Mouse (Mus musculus) heart, embryonic 16.5 days (tissue): ENCODE measurements around the gene Sumf2. TPM values are rescaled to one million over a fixed set of nuclear protein-coding genes. Genes with fewer than 3 reads are reported as not detected.
A peak's percentile ranks its signal among the peaks of the same experiment; 100 is the strongest.
"Not testable (repeated sequence)": the region's sequence is repeated elsewhere in the genome, so short reads cannot be mapped to it uniquely, and the experiment has no call there.

Experiments
- ATAC-seq: fragments of 200-750 bp; cut with Nextera tagmentation; replicated peaks from 2 replicates; pipeline ENCODE4 v1.8.0; 2017; ENCODE audit warnings: moderate number of reproducible peaks; ENCODE audit not compliant: insufficient read depth, low FRiP score; ENCODE audit errors: extremely low read depth
- H3K27ac ChIP-seq: fragments of 300-500 bp; sonication (generic); 2 replicates; pipeline ENCODE4 v1.5.1; 2014; ENCODE audit warnings: mild to moderate bottlenecking, low read length, control low read depth, moderate library complexity
- H3K27me3 ChIP-seq: fragments of 300-500 bp; sonication (generic); 2 replicates; pipeline ENCODE4 v1.6.1; 2014; ENCODE audit warnings: low read length, mixed read lengths; ENCODE audit not compliant: control insufficient read depth, insufficient read depth
- H3K36me3 ChIP-seq: fragments of 300-500 bp; sonication (generic); 2 replicates; pipeline ENCODE4 v1.6.1; 2014; ENCODE audit not compliant: control insufficient read depth, insufficient read depth
- H3K4me1 ChIP-seq: fragments of 300-500 bp; sonication (generic); 2 replicates; pipeline ENCODE4 v1.6.1; 2014; ENCODE audit warnings: low read length, mixed read lengths; ENCODE audit not compliant: control insufficient read depth, insufficient read depth
- H3K4me2 ChIP-seq: fragments of 300-500 bp; sonication (generic); 2 replicates; pipeline ENCODE4 v1.6.1; 2014; ENCODE audit warnings: low read depth, mild to moderate bottlenecking, control low read depth, low read length
- H3K4me3 ChIP-seq: fragments of 300-500 bp; sonication (generic); 2 replicates; pipeline ENCODE4 v1.5.1; 2014; ENCODE audit warnings: mild to moderate bottlenecking, control low read depth, low read length
- H3K9ac ChIP-seq: fragments of 300-500 bp; sonication (generic); 2 replicates; pipeline ENCODE4 v1.6.1; 2014; ENCODE audit warnings: low read length, control low read depth
- H3K9me3 ChIP-seq: fragments of 300-500 bp; sonication (generic); replicated peaks from 2 replicates; pipeline ENCODE4 v1.6.1; 2016; ENCODE audit warnings: low read length; ENCODE audit not compliant: control insufficient read depth
- WGBS: fragments of 180-500 bp; shearing (Covaris S2); extraction: QIAGEN DNeasy Blood & Tissue Kit; methylation state at CpG from one replicate; pipeline ENCODE4 v1.1.7; 2014; 5-methylcytosine and 5-hydroxymethylcytosine counted together
- polyA plus RNA-seq: library from polyadenylated mRNA; unstranded; fragments of >200 nt; fragmentation: Nextera tagmentation; extraction: Ambion mirVana; gene quantifications from 2 replicates; pipeline ENCODE4 v1.2.1, GENCODE M21; 2015

The Sumf2 gene
- polyA plus RNA-seq, 1 experiment from 2014 or later: 16.3 TPM

DNA sequence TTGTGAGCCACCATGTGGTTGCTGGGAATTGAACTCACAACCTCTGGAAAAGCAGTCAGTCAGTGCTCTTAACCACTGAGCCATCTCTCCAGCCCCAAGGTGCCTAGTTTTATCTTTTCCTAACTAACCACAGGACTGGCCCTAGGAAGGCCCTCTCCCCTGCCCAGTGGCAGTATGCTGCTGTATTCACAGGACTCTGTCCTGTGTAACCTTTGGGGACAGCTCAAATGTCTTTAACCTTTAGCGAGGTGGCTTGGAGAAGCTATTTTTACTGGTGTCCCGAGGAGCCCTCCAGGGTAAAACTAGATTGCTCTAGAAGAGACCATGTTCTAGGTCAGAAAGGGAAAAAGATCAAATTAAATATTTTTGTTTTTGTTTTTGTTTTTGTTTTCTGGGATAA, 24.5 kb downstream of the Sumf2 start:
- no peaks in the 10 kb centered on the region for H3K4me1 ChIP-seq
- H3K27me3 ChIP-seq: no peaks in the 10 kb centered on the region
- H3K27ac ChIP-seq: no peak overlapping the region
- WGBS: 67% methylated on average over 2 of the region's 2 CpGs
- no peaks in the 10 kb centered on the region for H3K9me3 ChIP-seq
- H3K9ac ChIP-seq: no peak overlapping the region
- ATAC-seq: no peak
- no peak overlapping the region for H3K4me2 ChIP-seq
- H3K36me3 ChIP-seq: no peaks in the 10 kb centered on the region
- no peak overlapping the region for H3K4me3 ChIP-seq

GRCm38 (mm10) chr5:129873942-129874341, 27.2 kb downstream of the Sumf2 start:
- Histone ChIP-seq H3K4me1 (peaks cover 9% of the 10 kb centered on the region), H3K27ac (no peak overlapping the region), H3K36me3 (no peaks in the 10 kb centered on the region), H3K4me2 (no peak overlapping the region), H3K4me3 (no peak overlapping the region), H3K9ac (no peak overlapping the region), H3K27me3 (no peaks in the 10 kb centered on the region), H3K9me3 (peaks cover 2% of the 10 kb centered on the region; the same call in 1 of the 2 replicates)
- no peak for ATAC-seq
- 76% methylated on average over 12 of the region's 12 CpGs for WGBS

GRCm38 (mm10) chr5:129875098-129875497, 28.3 kb downstream of the Sumf2 start:
- peaks cover 9% of the 10 kb centered on the region for H3K4me1 ChIP-seq
- peaks cover 2% of the 10 kb centered on the region; the same call in 1 of the 2 replicates for H3K9me3 ChIP-seq
- H3K27ac ChIP-seq: no peak overlapping the region
- no peak overlapping the region for H3K4me3 ChIP-seq
- no peaks in the 10 kb centered on the region for H3K27me3 ChIP-seq
- H3K36me3 ChIP-seq: 0 out of 2 replicates have a peak, but pooled peaks cover under 1% of the 10 kb centered on the region
- no peak overlapping the region for H3K4me2 ChIP-seq
- H3K9ac ChIP-seq: no peak overlapping the region
- ATAC-seq: no peak
- WGBS: 81% methylated on average over 11 of the region's 11 CpGs

GRCm38 (mm10) chr5:129877731-129878455, 31.1 kb downstream of the Sumf2 start:
- no peak overlapping the region for H3K4me3 ChIP-seq
- 55% methylated on average over 9 of the region's 9 CpGs for WGBS
- H3K9me3 ChIP-seq: peaks cover 2% of the 10 kb centered on the region; the same call in 1 of the 2 replicates
- H3K27me3 ChIP-seq: no peaks in the 10 kb centered on the region
- ATAC-seq: no peak
- H3K4me1 ChIP-seq: peaks cover 9% of the 10 kb centered on the region
- H3K36me3 ChIP-seq: peaks cover 25% of the 10 kb centered on the region
- no peak overlapping the region for H3K4me2 ChIP-seq
- H3K9ac ChIP-seq: no peak overlapping the region
- no peak overlapping the region; the same call in 1 of the 2 replicates for H3K27ac ChIP-seq

GRCm38 (mm10) chr5:129878946-129879345, 32.2 kb downstream of the Sumf2 start:
- Histone ChIP-seq H3K27ac (peak overlapping the region; percentile 70), H3K27me3 (no peaks in the 10 kb centered on the region), H3K4me3 (no peak overlapping the region), H3K4me2 (peak overlapping the region; percentile 41), H3K36me3 (peaks cover 31% of the 10 kb centered on the region), H3K4me1 (peaks cover 9% of the 10 kb centered on the region), H3K9me3 (peaks cover 2% of the 10 kb centered on the region; the same call in 1 of the 2 replicates), H3K9ac (peak overlapping the region; percentile 24; the same call in 1 of the 2 replicates)
- WGBS: 26% methylated on average over 2 of the region's 2 CpGs
- peak; percentile 87 for ATAC-seq

DNA sequence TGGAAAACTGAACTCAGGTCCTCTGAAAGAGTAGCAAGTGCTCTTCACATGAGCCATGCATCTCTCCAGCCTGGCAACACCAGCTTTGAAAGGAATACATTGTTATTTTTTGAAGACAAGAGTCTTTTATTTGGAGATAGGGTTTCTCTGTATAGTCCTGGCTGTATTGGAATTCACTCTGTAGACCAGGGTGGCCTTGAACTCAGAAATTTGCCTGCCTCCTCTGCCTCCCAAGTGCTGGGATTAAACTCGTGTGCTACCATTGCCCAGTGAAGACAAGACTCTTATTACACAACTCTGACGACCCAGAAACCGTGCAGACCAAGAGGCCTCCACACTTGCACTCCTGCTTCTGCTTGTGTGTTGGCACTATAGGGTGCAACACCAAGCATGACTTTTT, 33.1 kb downstream of the Sumf2 start:
- Histone ChIP-seq H3K4me2 (no peak overlapping the region), H3K4me1 (peaks cover 9% of the 10 kb centered on the region), H3K27me3 (no peaks in the 10 kb centered on the region), H3K9me3 (peaks cover 2% of the 10 kb centered on the region; the same call in 1 of the 2 replicates), H3K9ac (no peak overlapping the region), H3K27ac (no peak overlapping the region), H3K36me3 (peaks cover 35% of the 10 kb centered on the region), H3K4me3 (no peak overlapping the region)
- ATAC-seq: no peak
- 62% methylated on average over 3 of the region's 3 CpGs for WGBS

- peaks cover 26% of the 10 kb centered on the region for H3K36me3 ChIP-seq
- WGBS: 28% methylated on average over 10 of the region's 10 CpGs
- no peak for ATAC-seq
- H3K4me3 ChIP-seq: peak overlapping the region; percentile 83
- H3K27ac ChIP-seq: no peak overlapping the region; the same call in none of the 2 replicates
- H3K9ac ChIP-seq: peak overlapping the region; percentile 82
- no peaks in the 10 kb centered on the region for H3K27me3 ChIP-seq
- no peaks in the 10 kb centered on the region for H3K9me3 ChIP-seq
- peak overlapping the region; percentile 88 for H3K4me2 ChIP-seq
- peaks cover 15% of the 10 kb centered on the region for H3K4me1 ChIP-seq
Measured at GRCm38 (mm10) chr5:129886271-129886670, 39.5 kb downstream of the Sumf2 start.

- peak within 1 kb of the TSS; percentile 83 for H3K4me3 ChIP-seq
- H3K27me3 ChIP-seq: no peaks in the 10 kb centered on the region
- under 1% methylated on average over 46 of the region's 46 CpGs for WGBS
- peak within 1 kb of the TSS; percentile 82 for H3K9ac ChIP-seq
- H3K9me3 ChIP-seq: no peaks in the 10 kb centered on the region
- H3K36me3 ChIP-seq: peaks cover 18% of the 10 kb centered on the region
- peak within 1 kb of the TSS; percentile 97 for H3K27ac ChIP-seq
- peaks cover 15% of the 10 kb centered on the region for H3K4me1 ChIP-seq
- peak; percentile 99 for ATAC-seq
- H3K4me2 ChIP-seq: peak within 1 kb of the TSS; percentile 88
Measured at GRCm38 (mm10) chr5:129886911-129887636, 40.3 kb downstream of the Sumf2 start, which contains the start of gene Chchd2. Gene Chchd2, minus strand, starts transcription at chr5:129887470.

- not testable (repeated sequence) for H3K27ac ChIP-seq, H3K9ac ChIP-seq, H3K9me3 ChIP-seq, H3K36me3 ChIP-seq, ATAC-seq, H3K27me3 ChIP-seq, H3K4me3 ChIP-seq, H3K4me2 ChIP-seq
- 85% methylated on average over 4 of the region's 7 CpGs for WGBS
- peaks cover 14% of the 10 kb centered on the region for H3K4me1 ChIP-seq
Measured at GRCm38 (mm10) chr5:129890390-129890789, 43.6 kb downstream of the Sumf2 start.
